Mouse (Mus musculus): ENCODE data around the gene Tub.

The Tub gene

GRCm38 (mm10) chr7:109028204-109028603 lies 78.1 kb downstream of the Tub start:
- in situ Hi-C loops (cut with MseI, MboI) = no loop called here

DNA sequence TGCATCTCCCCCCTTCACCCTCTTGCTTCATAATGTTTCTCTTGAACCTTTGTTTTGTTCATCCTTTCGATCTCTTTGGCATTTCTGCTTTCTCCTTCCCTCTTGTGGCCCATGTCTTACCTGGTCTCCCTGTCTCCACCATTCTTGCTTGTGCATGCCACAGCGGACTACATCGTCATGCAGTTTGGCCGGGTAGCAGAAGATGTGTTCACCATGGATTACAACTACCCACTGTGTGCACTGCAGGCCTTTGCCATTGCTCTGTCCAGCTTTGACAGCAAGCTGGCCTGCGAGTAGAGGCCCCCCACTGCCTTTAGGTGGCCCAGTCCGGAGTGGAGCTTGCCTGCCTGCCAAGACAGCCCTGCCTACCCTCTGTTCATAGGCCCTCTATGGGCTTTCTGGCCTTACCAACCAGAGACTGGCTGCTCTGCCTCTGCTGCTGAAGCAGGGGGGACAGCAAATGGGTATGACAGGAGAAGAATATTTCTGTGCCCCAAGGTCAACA lies 79.9 kb downstream of the Tub start:
- in situ Hi-C loops (cut with MseI, MboI) = no loop called here

DNA sequence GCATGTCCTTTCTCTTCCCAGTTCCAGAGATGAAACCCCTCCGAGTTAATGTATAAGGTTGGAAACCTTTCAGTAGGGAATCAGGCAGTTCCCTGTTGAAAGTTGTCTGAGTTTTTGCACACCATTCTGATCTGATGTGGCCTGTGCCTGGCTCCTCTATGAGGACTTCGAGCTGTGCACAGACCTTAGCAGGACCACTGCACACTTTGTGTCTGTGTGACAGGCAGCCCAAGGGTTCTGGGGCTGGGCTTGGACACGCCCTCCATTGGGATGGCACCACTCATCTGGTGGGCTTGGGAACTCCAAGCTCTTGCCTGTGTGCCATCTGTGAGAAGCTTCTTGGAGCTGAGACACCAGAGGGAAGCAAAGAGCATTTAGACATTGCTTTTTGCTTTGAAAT lies 81.2 kb downstream of the Tub start:
- in situ Hi-C loops (cut with MseI, MboI) = no loop called here

- in situ Hi-C loops (cut with MseI, MboI) = no loop called here
Observed at GRCm38 (mm10) chr7:109032054-109032453, 81.9 kb downstream of the Tub start.

GRCm38 (mm10) chr7:109038121-109038735 lies 88.1 kb downstream of the Tub start:
- in situ Hi-C loops (cut with MseI, MboI) = no loop called here

GRCm38 (mm10) chr7:109038987-109039386 lies 88.8 kb downstream of the Tub start:
- in situ Hi-C loops (cut with MseI, MboI) = no loop called here

DNA sequence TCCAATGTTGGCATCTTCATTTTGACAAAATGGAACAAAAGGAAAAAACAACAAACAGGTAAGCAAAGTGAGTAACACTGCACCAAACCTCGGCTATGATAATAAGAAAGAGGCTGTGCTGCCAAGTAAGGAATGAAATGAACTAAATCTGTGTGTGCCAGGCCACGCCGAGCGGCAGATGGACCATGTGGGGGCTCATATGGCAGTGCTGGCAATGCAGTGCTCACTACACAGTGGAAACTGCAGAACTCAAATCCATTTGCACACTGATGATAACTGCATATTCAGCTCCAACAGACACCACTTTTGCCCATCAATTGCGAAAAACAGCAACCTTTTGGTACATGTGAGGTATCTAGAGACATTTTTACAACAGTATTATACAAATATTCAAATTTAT lies 89.3 kb downstream of the Tub start:
- in situ Hi-C loops (cut with MseI, MboI) = no loop called here

DNA sequence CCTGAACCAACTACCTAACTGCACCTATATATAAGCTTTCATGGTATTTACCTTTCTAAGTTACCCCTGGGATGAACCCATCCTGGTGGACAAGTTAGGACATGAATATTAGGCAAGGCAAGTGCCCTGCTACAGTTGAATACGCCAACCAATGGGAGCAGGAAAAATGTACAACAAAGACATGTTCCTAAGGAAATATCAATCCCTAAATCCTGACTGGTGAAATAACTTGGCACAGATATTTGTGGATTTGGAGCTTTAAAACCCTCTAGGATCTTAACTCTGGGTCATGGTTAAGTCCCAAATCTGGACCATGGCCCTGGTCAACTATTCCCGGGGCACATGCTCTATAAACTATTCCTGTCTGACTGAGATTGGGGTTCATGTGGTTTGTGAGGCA lies 95.7 kb downstream of the Tub start:
- in situ Hi-C loops (cut with MseI, MboI) = no loop called here

DNA sequence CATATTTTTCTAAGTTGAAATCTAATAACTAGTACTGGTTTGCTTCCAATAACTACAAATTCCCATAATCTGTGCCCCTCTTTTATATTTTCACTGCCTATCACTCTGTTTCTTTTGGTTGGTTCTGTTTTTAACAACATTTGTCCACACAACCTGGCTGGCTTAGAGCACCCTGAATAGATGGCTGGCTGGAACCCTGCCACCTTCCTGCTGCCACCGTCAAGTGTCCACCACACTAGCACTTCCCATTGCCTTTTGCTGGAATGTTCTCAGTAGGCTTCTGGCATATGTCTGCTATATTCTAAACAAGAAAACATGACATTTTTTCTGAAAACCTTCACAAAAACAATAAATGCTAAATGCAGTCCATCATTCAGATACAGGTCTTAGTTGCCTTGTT lies 100.7 kb downstream of the Tub start:
- in situ Hi-C loops (cut with MseI, MboI) = no loop called here

DNA sequence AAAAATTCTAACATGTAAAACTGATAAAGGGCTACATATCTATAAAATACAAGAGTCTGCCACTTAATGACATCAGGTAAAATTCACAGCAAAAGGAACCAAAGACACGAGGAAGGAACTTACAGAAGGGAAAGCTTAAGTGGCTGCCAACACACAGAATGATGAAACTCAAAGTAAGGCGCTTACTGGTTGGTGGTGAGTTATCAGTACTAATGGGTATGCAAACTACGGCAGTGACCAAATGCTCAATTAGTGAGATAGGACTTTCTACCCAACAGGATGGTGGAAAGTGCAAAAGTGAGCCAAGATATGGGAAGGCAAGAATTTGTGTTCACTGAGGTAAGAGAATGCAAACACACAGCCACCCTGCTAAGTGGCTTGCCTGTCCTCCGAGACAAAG lies 109.4 kb downstream of the Tub start:
- in situ Hi-C loops (cut with MseI, MboI) = no loop called here

GRCm38 (mm10) chr7:109069641-109070040 lies 119.5 kb downstream of the Tub start:
- in situ Hi-C loops (cut with MseI, MboI) = no loop called here

DNA sequence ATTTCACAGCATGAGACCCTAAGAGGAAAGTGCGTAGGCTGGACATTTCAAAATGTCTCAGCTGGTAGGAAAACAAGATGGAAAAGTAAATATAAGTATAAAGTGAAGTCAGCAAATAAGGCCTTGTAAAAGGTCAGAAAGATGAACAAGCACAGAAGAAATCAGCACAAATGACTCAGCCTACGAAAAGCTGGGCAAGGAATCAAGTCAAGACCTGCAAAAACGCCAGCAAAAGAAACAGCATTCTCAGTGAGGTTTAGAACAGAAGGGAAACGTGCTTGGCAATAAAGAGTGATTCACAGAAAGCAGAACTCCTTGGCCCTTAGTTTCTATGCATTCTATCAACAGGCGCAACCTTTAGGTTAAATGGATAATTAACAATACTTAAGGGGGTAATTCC lies 122.2 kb downstream of the Tub start:
- in situ Hi-C loops (cut with MseI, MboI) = no loop called here

DNA sequence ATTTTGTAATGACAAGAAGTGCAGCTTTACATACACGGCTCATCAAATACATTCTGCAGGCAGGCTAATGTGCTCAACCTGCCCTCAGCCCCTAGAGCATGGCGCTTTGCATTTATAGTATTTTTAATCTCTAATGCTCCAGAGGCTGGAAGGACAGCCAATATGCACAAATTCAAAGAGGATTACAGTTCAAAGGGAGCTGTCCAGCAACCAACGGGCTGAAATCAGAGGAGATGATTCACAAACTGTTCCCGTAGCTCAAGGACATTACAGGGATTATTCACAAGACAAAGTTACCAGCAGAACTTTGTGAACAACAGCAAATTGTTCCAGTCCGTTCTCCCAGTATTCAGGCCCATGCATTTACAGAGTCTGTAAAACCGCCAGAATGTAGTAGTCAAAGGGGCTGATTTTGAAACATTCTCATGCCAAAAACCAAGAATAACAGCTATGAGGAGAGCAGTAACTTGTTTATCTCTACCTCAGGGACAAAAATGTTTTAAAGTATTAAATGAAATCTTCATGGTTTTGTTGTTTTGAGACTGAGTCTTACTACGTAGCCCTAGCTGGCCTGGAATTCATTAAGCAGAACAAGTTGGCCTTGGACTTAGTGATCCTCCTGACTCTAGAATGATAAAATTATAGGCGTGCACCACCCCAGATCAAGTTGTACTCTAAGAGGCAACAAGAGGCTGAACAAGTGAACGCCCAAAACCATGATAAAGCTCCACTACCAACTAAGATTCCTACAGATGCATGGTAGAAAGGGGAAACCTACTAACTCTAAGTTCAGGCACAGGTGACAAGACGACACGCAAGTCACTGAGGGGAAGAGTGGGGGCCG lies 132.4 kb downstream of the Tub start:
- in situ Hi-C loops (cut with MseI, MboI) = no loop called here

GRCm38 (mm10) chr7:109083113-109083812 lies 133.1 kb downstream of the Tub start, which contains the start of gene Ric3:
Gene Ric3, minus strand, starts transcription at chr7:109083331.
- in situ Hi-C loops (cut with MseI, MboI) = no loop called here

DNA sequence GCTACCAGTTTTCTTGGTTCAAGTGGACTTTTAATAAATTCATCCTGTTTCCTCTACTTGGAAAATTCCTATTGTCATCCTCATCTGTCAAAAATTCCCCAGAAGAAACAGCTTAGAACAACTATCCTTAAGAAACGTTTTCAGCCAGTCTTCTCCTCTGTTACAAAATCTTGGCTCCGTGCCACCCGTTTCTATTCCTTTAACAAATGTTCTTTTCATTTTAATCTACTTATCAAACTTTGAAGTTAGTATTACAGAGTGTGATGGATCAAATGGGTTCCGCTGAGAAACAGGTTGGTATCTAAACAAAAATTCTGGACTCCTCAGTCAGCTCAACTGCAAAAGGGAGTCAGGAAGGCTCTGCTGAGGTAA lies 133.7 kb downstream of the Tub start:
- in situ Hi-C loops (cut with MseI, MboI) = no loop called here
